Comparison of ENCODE assay signal across 13 mouse cellular contexts in the genomic region with DNA sequence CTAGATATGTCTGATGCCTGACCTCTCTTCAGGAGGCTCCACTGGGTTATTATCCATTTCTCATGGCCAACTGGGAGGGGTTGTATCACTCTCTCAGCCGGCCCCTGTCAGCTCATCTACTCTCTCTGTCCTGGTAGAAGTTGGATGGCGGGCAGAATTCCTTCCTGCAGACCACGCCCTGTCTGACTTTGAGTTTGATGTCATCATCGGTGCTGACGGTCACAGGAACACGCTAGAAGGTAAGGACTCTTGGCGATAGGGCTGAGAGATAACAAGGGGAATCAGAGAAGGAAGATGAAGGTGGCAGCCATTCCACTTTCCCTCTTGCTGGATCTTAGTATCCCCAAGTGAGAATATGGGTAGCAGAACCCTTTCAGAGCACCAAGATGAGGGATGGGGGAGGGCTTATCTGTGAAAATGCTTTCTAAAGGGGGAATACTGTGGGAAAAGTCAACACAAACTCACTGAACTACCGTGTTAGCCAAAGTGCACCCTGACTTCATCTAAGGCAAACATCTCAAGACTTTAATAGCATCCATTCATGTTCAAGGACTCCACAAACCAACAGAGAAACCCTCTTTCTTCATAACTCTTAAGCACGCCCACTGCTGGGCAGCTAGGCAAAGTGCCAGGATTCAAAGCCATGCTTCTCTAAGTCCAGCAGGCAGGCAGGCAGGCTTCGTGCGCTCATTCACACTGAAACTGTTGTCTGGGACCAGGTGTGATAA.
A peak's percentile ranks its signal among the peaks of the same experiment; 100 is the strongest.
DNase-seq lines count a peak whose midpoint lies in the region; ATAC-seq and TF ChIP-seq lines count a peak whose summit lies in the region.
"Had no signal": no experiment of that assay in that cellular context is flagged by ENCODE, and none has a peak within 500 bp of the region (broad histone marks: within the 10 kb centered on the region; RNA-seq: fewer than 3 reads in every experiment).

No protein-coding gene starts in this region.

- WGBS in large intestine, adult 2 months, result 40% methylated on average over 11 of the region's 11 CpGs
- WGBS in small intestine, adult 2 months, result 31% methylated on average over 11 of the region's 11 CpGs

- DNase-seq in cerebellum, postnatal 10 days, result peak; percentile 61 to 64
- peak; percentile 56 for DNase-seq in kidney, postnatal 10 days
- DNase-seq in kidney, adult 9 months, result no peak
- peak; percentile 57 for DNase-seq in large intestine, adult 2 months (ENCODE audit: low read depth, low spot score)
- no peak for DNase-seq in left cerebral cortex, adult 9 months (ENCODE audit: low spot score in 2 of 2)
- no peak for DNase-seq in frontal cortex, postnatal 25 days (ENCODE audit: low spot score in 2 of 2)
- DNase-seq: cerebellum, adult 9-11 months had no signal

- H3K27me3 ChIP-seq in small intestine, adult 2 months (ENCODE audit: control insufficient read depth, insufficient read depth, low read length), result no peaks in the 10 kb centered on the region
- H3K27me3 ChIP-seq: forebrain, embryonic 13.5 days had no signal

- ATAC-seq in cerebellum, adult (ENCODE audit: insufficient number of reproducible peaks, low FRiP score, low TSS enrichment), result no peak
- ATAC-seq: forebrain, embryonic 13.5 days; hindbrain, embryonic 16.5 days had no signal

- H3K36me3 ChIP-seq in small intestine, adult 2 months (ENCODE audit: control insufficient read depth, insufficient read depth, low read length), result peaks cover 51% of the 10 kb centered on the region
- H3K36me3 ChIP-seq: limb, embryonic 13.5 days had no signal

- no peak for TF ChIP-seq CTCF in small intestine, adult 2 months (IDR thresholded peaks at IDR 0.05; ENCODE audit: extremely low read depth, insufficient read length, insufficient replicate concordance, low read depth, low read length)

- peak overlapping the region; percentile 66 for H3K27ac ChIP-seq in small intestine, adult 2 months (ENCODE audit: insufficient read depth, low read depth, low read length)
- H3K27ac ChIP-seq: forebrain, embryonic 13.5 days; limb, embryonic 13.5 days had no signal

- H3K4me3 ChIP-seq in small intestine, adult 2 months (ENCODE audit: low read depth, low read length), result no peak overlapping the region
- H3K4me3 ChIP-seq: forebrain, embryonic 13.5 days; limb, embryonic 13.5 days; myocyte had no signal

- no peak for TF ChIP-seq POLR2A in small intestine, adult 2 months (IDR thresholded peaks at IDR 0.05; ENCODE audit: low read depth, low read length)

- peaks cover 10% of the 10 kb centered on the region for H3K4me1 ChIP-seq in small intestine, adult 2 months (ENCODE audit: control insufficient read depth, insufficient read depth, insufficient read length, low read length)

Comparison
In these comparisons a context has a peak if more than half of its experiments do, and no peak if none do; other contexts are left out.
1. DNase-seq: peak in cerebellum, postnatal 10 days (2 of 2), kidney, postnatal 10 days (single experiment) and large intestine, adult 2 months (single experiment); none in kidney, adult 9 months (single experiment), left cerebral cortex, adult 9 months (0 of 2) and frontal cortex, postnatal 25 days (0 of 2).